8 mouse cellular contexts compared by ENCODE assay signal in genomic region chr3:100489133-100490009, GRCm38 (mm10). TPM values are rescaled to one million over a fixed set of nuclear protein-coding genes. Genes with fewer than 3 reads are reported as not detected.
DNase-seq lines count a peak whose midpoint lies in the region; ATAC-seq and TF ChIP-seq lines count a peak whose summit lies in the region.

Tent5c (minus strand) TSS chr3:100489324.

- TF ChIP-seq CTCF in E14TG2a.4 (conservative IDR thresholded peaks at IDR 0.05; ENCODE audit: low read length) = no peak

- peaks cover 6% of the 10 kb centered on the region; the same call in 1 of the 2 replicates for H3K36me3 ChIP-seq in E14TG2a.4 (ENCODE audit: insufficient read depth, low read length)
- H3K36me3 ChIP-seq in forebrain, embryonic 13.5 days (ENCODE audit: poor library complexity, severe bottlenecking) = no peaks in the 10 kb centered on the region
- no peaks in the 10 kb centered on the region for H3K36me3 ChIP-seq in neural tube, embryonic 15.5 days

- WGBS in forebrain, embryonic 13.5 days = under 1% methylated on average over 42 of the region's 73 CpGs
- under 1% methylated on average over 70 of the region's 73 CpGs for WGBS in neural tube, embryonic 15.5 days

- intact Hi-C loops in heart, postnatal 14 days (cut with DNase I) = loop anchor here (5.0 to 10.0 kb wide), 2 partner anchors 198 to 305 kb away; partner anchors contain the start of gene Man1a2

- peak; percentile 95 to 96 for DNase-seq in heart, postnatal 14 days
- DNase-seq in layer of hippocampus, adult 11-12 months (ENCODE audit: low spot score) = peak; percentile 93
- peak; percentile 97 to 98 for DNase-seq in lung, adult 18-20 months
- DNase-seq in testis, postnatal 14 days (ENCODE audit: low spot score) = peak; percentile 95

- peaks cover 39% of the 10 kb centered on the region for H3K27me3 ChIP-seq in E14TG2a.4 (ENCODE audit: insufficient read depth, low read length)
- H3K27me3 ChIP-seq in forebrain, embryonic 13.5 days = peaks cover 47% of the 10 kb centered on the region
- H3K27me3 ChIP-seq in neural tube, embryonic 15.5 days (replicated peaks) = peaks cover 50% of the 10 kb centered on the region

- H3K4me1 ChIP-seq in E14TG2a.4 (replicated peaks; ENCODE audit: low read depth, low read length) = peaks cover 35% of the 10 kb centered on the region
- peaks cover 11% of the 10 kb centered on the region for H3K4me1 ChIP-seq in forebrain, embryonic 13.5 days
- H3K4me1 ChIP-seq in neural tube, embryonic 15.5 days = peaks cover 23% of the 10 kb centered on the region

- peak; percentile 38; the same call in 1 of the 2 replicates for ATAC-seq in cerebellum, adult (ENCODE audit: insufficient number of reproducible peaks, low FRiP score, low TSS enrichment)
- peak; percentile 91 for ATAC-seq in forebrain, embryonic 13.5 days
- ATAC-seq in neural tube, embryonic 15.5 days (ENCODE audit: low FRiP score) = peak; percentile 92

- H3K27ac ChIP-seq in forebrain, embryonic 13.5 days = no peak within 1 kb of the TSS
- H3K27ac ChIP-seq in neural tube, embryonic 15.5 days (replicated peaks) = 0 out of 2 replicates have a peak within 1 kb of the TSS, but pooled peaks have one; percentile 33

- peak within 1 kb of the TSS; percentile 86 for H3K4me3 ChIP-seq in E14TG2a.4 (replicated peaks; ENCODE audit: low read length)
- H3K4me3 ChIP-seq in forebrain, embryonic 13.5 days = peak within 1 kb of the TSS; percentile 63
- peak within 1 kb of the TSS; percentile 73 for H3K4me3 ChIP-seq in neural tube, embryonic 15.5 days (replicated peaks)

- peaks cover 9% of the 10 kb centered on the region for H3K9me3 ChIP-seq in E14TG2a.4 (ENCODE audit: low read length)
- H3K9me3 ChIP-seq in forebrain, embryonic 13.5 days (replicated peaks) = no peaks in the 10 kb centered on the region
- no peaks in the 10 kb centered on the region for H3K9me3 ChIP-seq in neural tube, embryonic 15.5 days (replicated peaks)

- H3K4me2 ChIP-seq in forebrain, embryonic 13.5 days = peak within 1 kb of the TSS; percentile 97
- H3K4me2 ChIP-seq in neural tube, embryonic 15.5 days = peak within 1 kb of the TSS; percentile 99

- H3K9ac ChIP-seq in forebrain, embryonic 13.5 days = peak within 1 kb of the TSS; percentile 56
- H3K9ac ChIP-seq in neural tube, embryonic 15.5 days (replicated peaks) = peak within 1 kb of the TSS; percentile 51

RNA-seq across cellular contexts. Expression of gene Tent5c, which starts in this region (rescaled TPM):
- 3.0 and 3.4 TPM in 2 replicates for polyA plus RNA-seq in forebrain, embryonic 13.5 days (2015; fragmentation: Nextera tagmentation; extraction: Ambion mirVana)
- total RNA-seq in heart, postnatal 14 days (2021) = 100 to 1,000 TPM in 1 of 2 experiments, 10 to 100 TPM in 1; 87.7 to 105 TPM
- polyA plus RNA-seq in neural tube, embryonic 15.5 days (2015; fragmentation: Nextera tagmentation; extraction: Ambion mirVana) = 3.0 and 3.7 TPM in 2 replicates

Comparison
In these comparisons a context has a peak if more than half of its experiments do, and no peak if none do; other contexts are left out.
1. ATAC-seq: peak in every context shown above with its lines; median percentile 92 in neural tube, embryonic 15.5 days; 91 in forebrain, embryonic 13.5 days; 38 in cerebellum, adult.